Mouse (Mus musculus): ENCODE measurements around the gene Rpl13.

- TF ChIP-seq POLR2A (IDR thresholded peaks at IDR 0.05; ENCODE audit: low read depth, low read length) (no peak), CTCF (conservative IDR thresholded peaks at IDR 0.05; ENCODE audit: insufficient read depth, insufficient read length, low read depth, low read length) (0 out of 2 replicates have a peak, but pooled peaks have one; percentile 20)
These were observed 4.4 kb downstream of the Rpl13 start for GRCm38 (mm10) chr8:123106531-123106930.
